Mouse (Mus musculus): Measurements from ENCODE around the gene Arid4a. TPM values are rescaled to one million over a fixed set of nuclear protein-coding genes. Genes with fewer than 3 reads are reported as not detected.

The Arid4a gene
- polyA plus RNA-seq, 1 experiment from 2014 or later = 34.4 TPM

GRCm38 (mm10) chr12:71044488-71044887 lies 28.7 kb downstream of the Arid4a start:
- H3K4me1 ChIP-seq (ENCODE audit: control insufficient read depth, insufficient read depth, low read length) = no peaks in the 10 kb centered on the region
- peaks cover 14% of the 10 kb centered on the region for H3K36me3 ChIP-seq (ENCODE audit: control insufficient read depth, insufficient read depth, low read length)
- no peak overlapping the region for H3K4me2 ChIP-seq (ENCODE audit: low read depth)
- H3K27ac ChIP-seq (ENCODE audit: low read depth, low read length) = no peak overlapping the region
- no peak for ATAC-seq (ENCODE audit: insufficient read depth, low FRiP score, low TSS enrichment)
- 88% methylated on average over 2 of the region's 2 CpGs for WGBS
- H3K9me3 ChIP-seq (ENCODE audit: control insufficient read depth, low read length) = no peaks in the 10 kb centered on the region
- no peak overlapping the region for H3K9ac ChIP-seq (ENCODE audit: low read length)
- H3K27me3 ChIP-seq (ENCODE audit: control insufficient read depth, insufficient read depth, low read length) = no peaks in the 10 kb centered on the region
- no peak overlapping the region for H3K4me3 ChIP-seq (ENCODE audit: low read depth, low read length)
- no peak for DNase-seq (ENCODE audit: low spot score)

GRCm38 (mm10) chr12:71046501-71046900 lies 30.7 kb downstream of the Arid4a start:
- Histone ChIP-seq H3K4me1 (ENCODE audit: control insufficient read depth, insufficient read depth, low read length) (no peaks in the 10 kb centered on the region), H3K36me3 (ENCODE audit: control insufficient read depth, insufficient read depth, low read length) (peaks cover 9% of the 10 kb centered on the region), H3K27ac (ENCODE audit: low read depth, low read length) (no peak overlapping the region), H3K4me3 (ENCODE audit: low read depth, low read length) (no peak overlapping the region), H3K9ac (ENCODE audit: low read length) (no peak overlapping the region), H3K4me2 (ENCODE audit: low read depth) (no peak overlapping the region), H3K27me3 (ENCODE audit: control insufficient read depth, insufficient read depth, low read length) (no peaks in the 10 kb centered on the region), H3K9me3 (ENCODE audit: control insufficient read depth, low read length) (no peaks in the 10 kb centered on the region)
- DNase-seq (ENCODE audit: low spot score) (no peak), ATAC-seq (ENCODE audit: insufficient read depth, low FRiP score, low TSS enrichment) (no peak)
- whole genome bisulfite sequencing = 93% methylated on average over 4 of the region's 4 CpGs

GRCm38 (mm10) chr12:71047473-71048078 lies 31.8 kb downstream of the Arid4a start:
- Histone ChIP-seq H3K9ac (ENCODE audit: low read length) (peak overlapping the region; percentile 38; the same call in 1 of the 2 replicates), H3K36me3 (ENCODE audit: control insufficient read depth, insufficient read depth, low read length) (peaks cover 7% of the 10 kb centered on the region), H3K27me3 (ENCODE audit: control insufficient read depth, insufficient read depth, low read length) (no peaks in the 10 kb centered on the region), H3K9me3 (ENCODE audit: control insufficient read depth, low read length) (no peaks in the 10 kb centered on the region), H3K4me1 (ENCODE audit: control insufficient read depth, insufficient read depth, low read length) (no peaks in the 10 kb centered on the region), H3K4me3 (ENCODE audit: low read depth, low read length) (no peak overlapping the region), H3K27ac (ENCODE audit: low read depth, low read length) (peak overlapping the region; percentile 84), H3K4me2 (ENCODE audit: low read depth) (peak overlapping the region; percentile 21)
- peak; percentile 56 for ATAC-seq (ENCODE audit: insufficient read depth, low FRiP score, low TSS enrichment)
- 63% methylated on average over 8 of the region's 8 CpGs for WGBS
- no peak for DNase-seq (ENCODE audit: low spot score)

GRCm38 (mm10) chr12:71048117-71048516 lies 32.3 kb downstream of the Arid4a start:
- peak; percentile 90 for DNase-seq (ENCODE audit: low spot score)
- Histone ChIP-seq H3K36me3 (ENCODE audit: control insufficient read depth, insufficient read depth, low read length) (peaks cover 7% of the 10 kb centered on the region), H3K27ac (ENCODE audit: low read depth, low read length) (peak overlapping the region; percentile 84), H3K4me3 (ENCODE audit: low read depth, low read length) (peak overlapping the region; percentile 6; the same call in 1 of the 2 replicates), H3K27me3 (ENCODE audit: control insufficient read depth, insufficient read depth, low read length) (no peaks in the 10 kb centered on the region), H3K9me3 (ENCODE audit: control insufficient read depth, low read length) (no peaks in the 10 kb centered on the region), H3K4me2 (ENCODE audit: low read depth) (peak overlapping the region; percentile 22), H3K9ac (ENCODE audit: low read length) (peak overlapping the region; percentile 38; the same call in 1 of the 2 replicates), H3K4me1 (ENCODE audit: control insufficient read depth, insufficient read depth, low read length) (no peaks in the 10 kb centered on the region)
- WGBS = 42% methylated on average over 7 of the region's 7 CpGs
- peak; percentile 87 for ATAC-seq (ENCODE audit: insufficient read depth, low FRiP score, low TSS enrichment)

GRCm38 (mm10) chr12:71048561-71048960 lies 32.8 kb downstream of the Arid4a start:
- Histone ChIP-seq H3K9ac (ENCODE audit: low read length) (no peak overlapping the region), H3K27ac (ENCODE audit: low read depth, low read length) (peak overlapping the region; percentile 84; the same call in 1 of the 2 replicates), H3K27me3 (ENCODE audit: control insufficient read depth, insufficient read depth, low read length) (no peaks in the 10 kb centered on the region), H3K4me3 (ENCODE audit: low read depth, low read length) (peak overlapping the region; percentile 6; the same call in 1 of the 2 replicates), H3K4me2 (ENCODE audit: low read depth) (peak overlapping the region; percentile 27; the same call in 1 of the 2 replicates), H3K9me3 (ENCODE audit: control insufficient read depth, low read length) (no peaks in the 10 kb centered on the region), H3K36me3 (ENCODE audit: control insufficient read depth, insufficient read depth, low read length) (peaks cover 7% of the 10 kb centered on the region), H3K4me1 (ENCODE audit: control insufficient read depth, insufficient read depth, low read length) (no peaks in the 10 kb centered on the region)
- no peak for ATAC-seq (ENCODE audit: insufficient read depth, low FRiP score, low TSS enrichment)
- DNase-seq (ENCODE audit: low spot score) = no peak
- WGBS = 92% methylated on average over 1 of the region's 1 CpGs

GRCm38 (mm10) chr12:71049596-71050265 lies 33.9 kb downstream of the Arid4a start:
- H3K27me3 ChIP-seq (ENCODE audit: control insufficient read depth, insufficient read depth, low read length) = no peaks in the 10 kb centered on the region
- peak overlapping the region; percentile 27 for H3K4me2 ChIP-seq (ENCODE audit: low read depth)
- H3K9me3 ChIP-seq (ENCODE audit: control insufficient read depth, low read length) = no peaks in the 10 kb centered on the region
- H3K4me1 ChIP-seq (ENCODE audit: control insufficient read depth, insufficient read depth, low read length) = no peaks in the 10 kb centered on the region
- no peak overlapping the region for H3K9ac ChIP-seq (ENCODE audit: low read length)
- H3K4me3 ChIP-seq (ENCODE audit: low read depth, low read length) = no peak overlapping the region
- 94% methylated on average over 10 of the region's 10 CpGs for WGBS
- no peak overlapping the region for H3K27ac ChIP-seq (ENCODE audit: low read depth, low read length)
- ATAC-seq (ENCODE audit: insufficient read depth, low FRiP score, low TSS enrichment) = no peak
- no peak for DNase-seq (ENCODE audit: low spot score)
- H3K36me3 ChIP-seq (ENCODE audit: control insufficient read depth, insufficient read depth, low read length) = peaks cover 7% of the 10 kb centered on the region

- H3K4me2 ChIP-seq (ENCODE audit: low read depth) = no peak overlapping the region
Observed at GRCm38 (mm10) chr12:71051079-71051478, 35.3 kb downstream of the Arid4a start.

GRCm38 (mm10) chr12:71052341-71052995 lies 36.7 kb downstream of the Arid4a start:
- WGBS = 93% methylated on average over 7 of the region's 7 CpGs
- DNase-seq (ENCODE audit: low spot score) (no peak), ATAC-seq (ENCODE audit: insufficient read depth, low FRiP score, low TSS enrichment) (no peak)
- Histone ChIP-seq H3K4me3 (ENCODE audit: low read depth, low read length) (no peak overlapping the region), H3K4me2 (ENCODE audit: low read depth) (no peak overlapping the region), H3K27me3 (ENCODE audit: control insufficient read depth, insufficient read depth, low read length) (no peaks in the 10 kb centered on the region), H3K9me3 (ENCODE audit: control insufficient read depth, low read length) (no peaks in the 10 kb centered on the region), H3K4me1 (ENCODE audit: control insufficient read depth, insufficient read depth, low read length) (no peaks in the 10 kb centered on the region), H3K27ac (ENCODE audit: low read depth, low read length) (no peak overlapping the region), H3K9ac (ENCODE audit: low read length) (no peak overlapping the region), H3K36me3 (ENCODE audit: control insufficient read depth, insufficient read depth, low read length) (no peaks in the 10 kb centered on the region)

More at GRCm38 (mm10) chr12:71051079-71051478, 35.3 kb downstream of the Arid4a start:
- no peaks in the 10 kb centered on the region for H3K27me3 ChIP-seq (ENCODE audit: control insufficient read depth, insufficient read depth, low read length)
- no peak overlapping the region for H3K9ac ChIP-seq (ENCODE audit: low read length)
- peaks cover 6% of the 10 kb centered on the region for H3K36me3 ChIP-seq (ENCODE audit: control insufficient read depth, insufficient read depth, low read length)
- no peak overlapping the region for H3K4me3 ChIP-seq (ENCODE audit: low read depth, low read length)
- WGBS = 65% methylated on average over 3 of the region's 3 CpGs
- DNase-seq (ENCODE audit: low spot score) (peak; percentile 21), ATAC-seq (ENCODE audit: insufficient read depth, low FRiP score, low TSS enrichment) (no peak)
- H3K9me3 ChIP-seq (ENCODE audit: control insufficient read depth, low read length) = no peaks in the 10 kb centered on the region
- no peaks in the 10 kb centered on the region for H3K4me1 ChIP-seq (ENCODE audit: control insufficient read depth, insufficient read depth, low read length)
- H3K27ac ChIP-seq (ENCODE audit: low read depth, low read length) = no peak overlapping the region
